Mouse (Mus musculus) monocyte, adult 2 months (primary cell): Measurements from ENCODE around the gene Cbfa2t3.

Source experiments
- DNase-seq, 2 experiments: peaks; one replicate each; pipeline ENCODE4 v3.0.0; 2022; ENCODE audit warnings: low spot score in 2 of 2, low read depth in 1 of 2

Gene Cbfa2t3

GRCm38 (mm10) chr8:122611295-122612133 lies 87.4 kb downstream of the Cbfa2t3 start, which contains the start of the genes Galns and Trappc2l:
Gene Galns, minus strand, starts transcription at chr8:122611463.
Gene Trappc2l, plus strand, starts transcription at chr8:122611640.
- DNase-seq, result peak; percentile 89 to 93

GRCm38 (mm10) chr8:122610612-122611277 lies 88.2 kb downstream of the Cbfa2t3 start:
- no peak for DNase-seq

DNA sequence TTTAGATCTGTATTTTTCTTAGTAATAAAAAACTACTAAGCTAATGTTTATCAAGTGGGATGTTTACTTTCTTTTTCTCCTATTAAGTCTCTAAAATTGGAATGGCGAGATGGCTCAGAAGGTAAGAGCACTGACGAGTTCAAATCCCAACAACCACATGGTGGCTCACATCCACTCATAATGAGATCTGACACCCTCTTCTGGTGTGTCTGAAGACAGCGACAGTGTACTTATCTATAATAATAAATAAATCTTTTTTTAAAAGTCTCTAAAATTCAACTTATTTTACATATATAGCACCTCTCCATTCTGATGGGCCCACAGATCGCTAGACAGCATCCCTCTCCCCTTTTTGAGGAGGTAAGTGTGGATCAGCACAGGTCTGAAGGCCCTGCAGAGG lies 88.7 kb downstream of the Cbfa2t3 start:
- DNase-seq, result no peak

GRCm38 (mm10) chr8:122606810-122607209 lies 92.1 kb downstream of the Cbfa2t3 start:
- DNase-seq, result no peak

DNA sequence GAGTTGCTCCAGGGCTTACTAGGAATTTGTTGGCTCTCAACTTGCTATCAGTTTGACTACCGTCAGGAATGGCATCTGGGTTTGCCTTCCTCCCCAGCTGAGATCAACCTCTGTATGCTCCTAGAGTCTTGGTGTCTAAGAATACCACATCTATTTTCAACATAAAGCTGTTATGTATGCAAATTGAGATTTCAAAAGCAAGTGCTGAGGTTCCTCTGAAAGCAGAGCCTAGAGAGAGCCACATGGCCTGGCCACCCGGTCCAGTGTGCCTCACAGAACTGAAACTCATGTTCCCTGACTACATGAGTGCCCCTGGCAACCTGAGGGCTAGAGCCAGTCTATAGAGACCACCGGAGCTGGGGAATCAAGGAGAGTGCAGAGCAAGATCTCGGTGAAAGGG lies 93.5 kb downstream of the Cbfa2t3 start:
- no peak for DNase-seq

GRCm38 (mm10) chr8:122604640-122605039 lies 94.3 kb downstream of the Cbfa2t3 start:
- no peak for DNase-seq

DNA sequence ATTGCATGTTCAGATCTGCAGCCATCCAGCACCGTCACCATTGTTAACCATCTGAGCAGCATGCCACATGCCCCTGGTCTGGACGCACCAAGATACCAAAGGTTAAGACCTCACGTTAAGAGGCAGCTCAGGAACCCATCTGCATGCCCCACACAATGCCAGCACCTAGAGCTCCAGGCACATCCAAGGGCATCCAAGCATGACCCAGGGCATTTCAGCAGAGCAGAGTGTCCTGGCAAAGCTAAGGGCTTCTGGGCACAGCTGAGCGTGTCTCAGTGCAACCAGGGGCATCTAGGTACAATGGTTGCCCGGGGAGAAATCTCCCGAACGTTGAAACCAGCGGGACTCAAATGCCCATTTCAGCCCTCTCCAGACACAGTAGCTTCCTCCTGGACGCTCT lies 98.2 kb downstream of the Cbfa2t3 start:
- DNase-seq, result no peak

DNA sequence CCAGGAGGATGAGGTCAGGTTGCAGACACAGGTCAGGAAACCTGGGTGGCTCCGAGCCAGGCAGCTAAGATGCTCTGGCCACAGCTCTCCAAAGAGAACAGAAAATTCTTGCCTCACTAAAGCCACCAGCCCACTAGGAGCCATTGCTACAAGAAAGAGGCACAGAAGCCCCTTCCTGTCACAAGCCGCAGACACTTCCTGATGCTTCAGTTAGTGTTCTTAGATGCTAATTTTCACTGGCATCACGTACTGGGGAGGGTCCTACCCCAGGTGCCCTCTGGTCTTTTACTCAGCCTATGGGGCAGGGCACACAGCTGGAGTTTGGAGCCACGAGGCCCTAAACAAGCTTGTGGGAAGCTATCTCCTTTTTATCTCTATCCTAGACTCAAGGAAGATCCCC lies 102.9 kb downstream of the Cbfa2t3 start:
- no peak for DNase-seq

DNA sequence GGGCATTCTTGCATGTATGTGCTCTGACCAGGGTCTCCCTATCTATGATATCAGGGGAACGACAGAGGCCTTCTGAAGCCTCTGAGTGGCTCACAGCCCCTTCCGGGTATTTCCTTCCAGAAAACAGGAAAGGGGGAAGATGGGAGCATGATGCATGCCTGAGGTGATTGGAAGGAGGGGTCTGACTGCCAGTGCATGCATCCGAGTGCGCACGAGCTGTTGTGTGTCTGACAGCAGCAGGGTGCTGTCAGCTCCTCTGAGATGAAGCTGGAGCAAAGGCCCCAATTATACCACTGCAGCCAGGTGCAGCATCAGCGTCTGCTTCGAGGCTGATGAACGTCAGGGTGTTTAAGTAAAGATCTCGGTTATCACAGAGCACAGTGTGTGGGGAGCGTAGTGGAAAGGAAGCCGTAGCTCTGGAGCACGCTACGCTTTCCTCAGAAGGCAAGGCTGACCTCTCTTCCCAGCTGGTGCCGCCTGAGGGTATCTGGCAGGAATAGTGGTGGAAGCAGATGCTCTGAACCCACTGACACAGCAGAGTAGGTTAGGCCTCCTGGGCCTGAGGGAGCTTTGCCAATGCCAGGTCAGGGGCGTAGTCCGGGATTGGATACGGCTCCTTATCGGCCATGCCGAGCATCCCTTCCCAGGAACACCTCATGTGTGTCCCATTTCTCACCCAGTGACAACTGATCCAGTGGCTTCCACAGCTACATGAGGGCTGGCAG lies 105.0 kb downstream of the Cbfa2t3 start:
- DNase-seq, result no peak

GRCm38 (mm10) chr8:122593240-122593639 lies 105.7 kb downstream of the Cbfa2t3 start:
- peak in 1 of 2 experiments; percentile 51 for DNase-seq

GRCm38 (mm10) chr8:122586749-122587148 lies 112.2 kb downstream of the Cbfa2t3 start:
- no peak for DNase-seq

GRCm38 (mm10) chr8:122586171-122586570 lies 112.7 kb downstream of the Cbfa2t3 start:
- no peak for DNase-seq

DNA sequence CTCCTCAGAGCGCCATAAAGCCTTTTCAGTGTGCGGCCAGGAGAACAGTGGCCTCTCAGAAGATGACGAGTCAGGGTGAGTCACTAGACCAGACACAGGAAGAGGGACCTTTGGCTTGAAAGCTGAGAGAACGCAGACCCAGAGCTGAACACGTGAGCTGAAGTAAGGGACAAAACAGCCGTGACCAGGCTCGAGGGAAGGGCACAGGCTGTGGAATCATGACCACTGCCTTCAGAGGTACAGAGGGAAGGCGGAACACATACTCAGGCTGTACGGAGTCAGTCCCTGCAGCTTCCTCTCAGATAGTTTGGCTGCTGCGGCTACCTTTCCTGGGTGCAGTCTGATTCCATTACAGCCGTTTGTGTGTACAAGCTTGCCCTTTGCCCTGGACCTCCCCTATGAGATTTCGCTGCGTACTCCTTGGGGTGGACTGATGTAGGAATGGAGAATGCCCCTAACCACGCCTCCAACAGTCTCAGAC lies 113.5 kb downstream of the Cbfa2t3 start:
- no peak for DNase-seq

GRCm38 (mm10) chr8:122584981-122585380 lies 113.9 kb downstream of the Cbfa2t3 start:
- DNase-seq, result no peak

DNA sequence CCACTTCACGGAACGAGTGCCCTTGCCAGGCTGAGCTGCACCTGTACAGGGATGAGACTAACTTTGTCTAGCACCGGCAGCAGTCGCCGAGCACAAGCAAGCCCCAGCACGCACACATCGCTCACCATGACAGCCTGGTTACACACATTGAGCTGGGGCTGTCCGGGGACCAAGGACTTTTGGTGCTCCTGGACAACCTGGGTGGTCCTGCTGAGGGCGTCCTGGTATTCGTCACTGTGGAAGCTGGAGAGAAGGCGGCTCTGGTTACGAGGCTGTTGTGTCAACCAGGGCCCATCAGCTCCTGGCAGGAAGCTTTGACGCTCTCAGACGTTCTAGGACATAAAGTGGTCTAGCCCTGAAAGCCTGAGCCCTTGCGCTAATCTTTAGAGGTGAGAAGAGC lies 118.0 kb downstream of the Cbfa2t3 start:
- no peak for DNase-seq

- no peak for DNase-seq
These were observed 119.7 kb downstream of the Cbfa2t3 start for GRCm38 (mm10) chr8:122579196-122579595.

DNA sequence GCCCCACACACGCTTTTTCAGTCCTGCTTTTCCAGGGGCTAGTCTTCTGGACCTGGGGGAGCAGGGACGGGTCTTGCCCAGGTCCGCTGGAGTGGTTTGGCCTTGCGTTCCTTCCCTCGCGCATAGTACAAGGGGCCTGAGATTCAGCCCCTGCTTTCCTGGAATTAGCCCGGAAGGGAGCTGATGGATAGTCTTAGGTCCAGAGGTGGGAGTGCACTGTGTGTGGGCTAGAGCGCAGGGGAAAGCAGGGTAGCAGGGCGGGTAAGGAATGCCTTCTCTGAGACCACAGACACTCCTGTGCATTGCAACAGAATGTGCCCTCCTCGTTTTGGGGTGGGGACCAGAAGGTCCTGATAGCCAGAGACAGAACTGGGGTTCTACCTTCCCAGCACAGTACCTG lies 121.8 kb downstream of the Cbfa2t3 start:
- no peak for DNase-seq

DNA sequence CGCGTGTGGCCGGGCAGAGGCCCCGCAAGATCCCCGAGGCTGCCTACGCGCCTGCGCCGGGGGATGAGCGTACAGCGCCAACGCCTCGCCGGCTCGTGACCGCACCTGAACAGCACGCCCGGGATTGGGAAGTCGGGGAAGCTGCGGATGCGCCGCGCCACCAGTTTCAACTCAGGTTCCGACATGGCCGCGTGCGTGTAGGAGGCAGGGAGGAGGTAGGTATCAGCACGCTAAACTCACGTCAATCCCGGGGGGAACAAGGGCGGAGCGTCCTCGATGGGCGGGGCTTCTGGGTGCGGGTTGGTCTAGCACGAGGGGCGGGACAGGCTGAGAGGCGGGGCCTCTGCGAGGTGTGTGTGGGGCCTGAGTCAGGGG lies 122.3 kb downstream of the Cbfa2t3 start, which contains the start of gene Aprt:
TSS of gene Aprt (minus strand) at position 262 of the 375 bp plus-strand sequence.
- peak; percentile 70 to 87 for DNase-seq

DNA sequence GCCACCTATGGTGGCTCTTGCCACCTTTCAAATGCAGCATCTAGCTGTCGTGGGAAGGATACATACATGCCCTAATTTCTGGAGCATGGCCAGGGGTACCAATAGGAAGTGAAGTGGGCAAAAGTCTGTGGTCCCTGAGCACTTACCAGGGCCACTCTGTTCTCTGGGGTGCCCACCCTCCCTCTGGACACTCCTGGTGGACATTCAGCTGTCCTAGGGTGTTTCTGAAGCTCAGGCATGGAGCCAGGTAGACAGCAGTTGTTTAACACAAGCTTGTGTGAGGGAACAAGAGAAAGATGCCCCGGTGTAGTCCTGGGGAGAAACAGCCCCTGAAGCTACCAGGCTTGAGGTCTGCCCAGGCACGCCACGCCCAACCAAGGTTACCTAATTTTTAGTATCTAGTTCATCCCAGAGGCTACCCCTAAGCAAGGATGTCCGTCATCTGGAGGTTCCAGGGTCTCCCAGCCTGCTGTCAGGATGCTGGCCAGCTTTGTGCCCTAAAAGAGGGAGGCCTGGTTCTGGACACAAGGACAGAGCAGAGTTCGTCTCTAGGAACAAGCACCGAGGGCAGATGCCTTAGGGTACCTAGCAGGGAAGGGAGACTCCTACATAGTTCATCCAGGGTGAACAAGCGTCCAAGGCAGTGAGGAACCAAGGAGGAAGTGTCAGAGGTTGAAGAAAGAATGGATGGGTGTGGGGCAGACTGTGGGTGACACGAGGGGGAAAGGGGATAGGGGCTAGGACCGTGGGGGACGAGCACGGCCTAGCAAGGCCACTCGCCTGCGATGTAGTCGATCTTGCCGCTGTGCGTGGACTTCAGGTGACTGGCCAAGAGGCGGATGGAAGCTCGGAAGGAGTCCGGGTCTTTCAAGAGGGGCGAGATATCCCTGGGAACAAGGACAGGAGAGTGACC lies 122.9 kb downstream of the Cbfa2t3 start:
- DNase-seq, result no peak

GRCm38 (mm10) chr8:122575286-122575685 lies 123.6 kb downstream of the Cbfa2t3 start:
- no peak for DNase-seq
